Mouse (Mus musculus) common myeloid progenitor, adult 5-6 weeks (primary cell): ENCODE measurements around the gene Itgav. TPM values are rescaled to one million over a fixed set of nuclear protein-coding genes. Genes with fewer than 3 reads are reported as not detected.
"Not testable (repeated sequence)": the region's sequence is repeated elsewhere in the genome, so short reads cannot be mapped to it uniquely, and the experiment has no call there.

ENCODE experiments used
- ATAC-seq: replicated peaks from 2 replicates; pipeline ENCODE4 v1.8.0; 2016; ENCODE audit warnings: low read depth, mild to moderate bottlenecking, moderate TSS enrichment, inconsistent platforms; ENCODE audit not compliant: poor library complexity, severe bottlenecking
- total RNA-seq: library from RNA; stranded (forward); fragments of 200-1000, 187-1606 nt; gene quantifications from 2 replicates; pipeline ENCODE4 v1.2.3, GENCODE M21; 2017

Gene Itgav
- total RNA-seq, 1 experiment from 2014 or later, result 14.4 TPM

- ATAC-seq, result peak; percentile 62; the same call in 1 of the 2 replicates
These were observed 18.5 kb upstream of the Itgav start for GRCm38 (mm10) chr2:83705580-83706158.

DNA sequence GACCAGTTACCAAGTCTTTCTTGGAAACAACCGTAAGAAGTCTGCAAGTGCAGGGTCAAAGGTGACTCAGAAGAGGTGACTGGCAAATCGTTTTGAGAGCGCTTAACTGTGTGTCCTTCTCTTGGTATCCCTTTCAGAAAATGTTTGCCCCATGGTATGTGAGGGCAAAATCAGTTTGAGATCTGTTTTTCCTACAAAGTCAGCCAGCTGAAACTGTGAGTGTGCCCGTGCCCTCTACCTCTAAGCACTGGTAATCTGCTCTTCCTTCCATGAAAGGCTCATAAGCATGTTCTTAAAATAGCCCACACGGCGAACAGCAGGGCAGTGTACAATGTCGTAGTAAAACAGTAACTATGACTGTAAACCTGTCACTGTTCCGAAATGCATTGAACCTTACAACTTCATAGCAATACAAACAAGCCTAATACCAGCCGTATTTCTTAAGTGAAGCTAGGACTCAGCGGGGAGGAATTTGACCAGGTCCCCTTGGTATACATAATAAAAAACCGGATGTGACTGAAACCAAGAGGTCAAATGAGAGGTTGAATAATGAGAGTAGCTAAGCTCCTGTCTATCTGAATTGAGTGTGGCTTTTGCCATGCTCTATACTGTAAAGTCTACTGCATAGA, 14.2 kb upstream of the Itgav start:
- no peak for ATAC-seq

GRCm38 (mm10) chr2:83713281-83713680, 10.9 kb upstream of the Itgav start:
- ATAC-seq, result not testable (repeated sequence)

- ATAC-seq, result no peak
These were observed 10.3 kb upstream of the Itgav start for GRCm38 (mm10) chr2:83713946-83714345.

DNA sequence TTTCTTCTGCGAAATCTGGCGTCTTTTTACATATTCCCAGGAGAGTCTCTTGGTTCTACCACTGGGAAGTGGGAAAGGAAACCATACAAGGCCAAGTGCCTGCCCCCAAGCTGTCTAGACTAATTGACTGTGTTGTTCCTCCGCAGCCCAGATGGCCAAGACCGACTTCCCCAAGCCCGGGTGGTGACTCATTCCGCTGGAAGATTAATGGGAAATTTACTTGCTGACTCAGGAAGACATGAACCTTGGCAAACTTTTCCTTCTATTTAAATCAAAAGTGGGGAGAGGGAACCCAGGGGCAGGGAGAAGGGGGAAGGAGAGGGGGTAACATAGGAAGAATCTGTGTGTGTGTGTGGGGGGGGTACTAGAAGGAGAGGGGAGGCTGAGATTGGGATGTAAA, 9.4 kb upstream of the Itgav start:
- peak; percentile 76 for ATAC-seq

- ATAC-seq, result no peak
These were observed 5.9 kb upstream of the Itgav start for GRCm38 (mm10) chr2:83718341-83718740.

- ATAC-seq, result no peak
These were observed 2.6 kb upstream of the Itgav start for GRCm38 (mm10) chr2:83721635-83722034.

DNA sequence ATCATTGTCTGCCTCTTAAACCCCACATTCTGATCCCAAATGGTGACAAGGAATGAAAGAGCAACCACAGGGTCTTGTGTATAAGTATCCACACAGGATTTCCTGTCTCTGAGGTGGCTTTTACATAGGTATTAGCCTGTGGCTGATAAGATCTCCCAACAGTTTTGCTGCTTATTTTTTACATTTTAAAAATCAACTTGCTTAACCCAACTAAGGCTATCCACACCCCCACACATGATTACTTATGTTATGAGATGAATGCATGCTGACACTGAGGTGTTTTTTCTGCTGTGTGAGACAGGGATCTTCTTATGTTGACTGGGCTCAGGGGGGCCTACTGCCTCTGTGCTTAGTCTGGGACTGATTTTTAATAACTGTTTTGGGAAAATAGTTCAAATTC, 1.3 kb upstream of the Itgav start:
- ATAC-seq, result no peak

GRCm38 (mm10) chr2:83723346-83723745, 851 bp upstream of the Itgav start:
- ATAC-seq, result no peak

DNA sequence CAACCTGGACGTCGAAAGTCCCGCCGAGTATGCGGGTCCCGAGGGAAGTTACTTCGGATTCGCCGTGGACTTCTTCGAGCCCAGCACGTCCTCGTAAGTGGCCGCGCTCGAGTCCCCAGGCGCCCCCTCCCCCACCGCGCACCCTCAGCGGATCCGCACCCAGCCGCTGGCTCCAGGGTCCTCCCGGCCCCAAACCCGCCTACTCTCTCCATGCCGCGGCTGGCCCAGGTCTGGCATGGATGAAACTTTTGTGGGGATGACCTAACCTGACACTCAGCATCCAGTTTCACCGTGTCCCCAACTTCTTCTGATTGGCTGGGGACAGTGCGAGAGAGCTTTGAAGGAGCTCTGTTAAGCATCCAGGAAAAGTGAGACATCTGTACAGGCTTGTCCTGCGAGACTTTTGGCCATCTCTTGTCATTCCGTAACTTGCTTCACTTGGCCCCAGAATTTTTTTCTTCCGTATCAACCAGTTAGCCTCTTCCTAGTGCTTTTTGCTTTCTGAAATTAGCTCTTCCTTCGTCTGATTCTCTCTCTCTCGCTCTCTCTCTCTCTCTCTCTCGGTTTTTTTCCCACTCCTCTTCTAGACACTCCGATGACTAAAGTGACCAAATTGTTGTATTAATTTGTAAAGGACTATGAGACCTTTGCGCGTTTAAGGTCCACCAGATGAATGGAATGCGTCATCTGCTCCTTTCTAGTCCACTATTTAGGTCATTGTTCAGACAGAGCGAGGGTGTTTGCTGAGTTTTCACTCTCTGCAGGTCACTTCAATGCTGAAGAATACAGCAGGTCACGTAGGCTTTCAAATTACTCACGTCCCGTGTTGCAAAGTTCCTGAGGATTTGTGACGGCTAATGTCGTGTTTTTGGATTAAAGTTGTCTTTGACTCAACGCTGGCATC, 882 bp downstream of the Itgav start:
- ATAC-seq, result peak; percentile 26

DNA sequence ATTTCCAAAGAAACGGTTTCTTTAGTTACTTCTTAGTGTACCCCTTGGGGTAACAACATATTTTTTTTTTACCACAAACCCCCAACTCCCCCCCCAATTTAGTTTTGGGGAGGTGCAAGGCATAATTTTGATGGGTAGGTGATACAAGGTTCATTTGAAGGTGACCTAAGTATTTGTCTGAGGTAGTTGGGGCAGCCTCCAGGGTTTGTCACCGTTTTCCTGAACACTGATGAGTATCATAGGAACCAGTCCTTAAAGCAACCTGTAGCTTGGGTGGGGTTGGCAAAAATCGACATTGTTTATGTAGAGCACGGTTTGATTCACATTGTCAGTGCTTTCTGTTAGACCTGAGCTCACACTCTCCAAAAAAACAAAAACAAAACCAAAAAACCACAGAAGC, 1.6 kb downstream of the Itgav start:
- no peak for ATAC-seq

DNA sequence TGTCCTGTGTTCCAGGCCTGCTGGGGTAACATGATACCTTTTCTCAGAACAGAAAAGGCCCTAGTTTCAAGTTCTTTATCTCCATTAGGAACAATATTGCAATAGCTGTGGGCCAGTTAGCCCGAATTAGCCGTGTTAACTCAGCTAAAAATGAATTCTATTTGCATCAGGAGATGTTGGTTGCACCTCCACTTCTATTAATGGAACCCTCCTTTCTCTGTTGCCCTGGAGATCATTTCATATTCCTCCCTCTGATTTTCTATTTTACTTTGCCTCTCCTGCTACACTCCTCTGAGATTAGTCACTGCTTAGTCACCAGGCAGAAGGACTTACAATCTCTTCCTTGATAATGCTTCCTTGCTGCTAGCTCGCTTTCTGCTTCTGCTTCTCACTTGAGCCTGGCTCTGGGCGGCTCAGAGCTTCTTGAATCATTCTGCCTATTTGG, 4.1 kb downstream of the Itgav start:
- 0 out of 2 replicates have a peak, but pooled peaks have one; percentile 20 for ATAC-seq

DNA sequence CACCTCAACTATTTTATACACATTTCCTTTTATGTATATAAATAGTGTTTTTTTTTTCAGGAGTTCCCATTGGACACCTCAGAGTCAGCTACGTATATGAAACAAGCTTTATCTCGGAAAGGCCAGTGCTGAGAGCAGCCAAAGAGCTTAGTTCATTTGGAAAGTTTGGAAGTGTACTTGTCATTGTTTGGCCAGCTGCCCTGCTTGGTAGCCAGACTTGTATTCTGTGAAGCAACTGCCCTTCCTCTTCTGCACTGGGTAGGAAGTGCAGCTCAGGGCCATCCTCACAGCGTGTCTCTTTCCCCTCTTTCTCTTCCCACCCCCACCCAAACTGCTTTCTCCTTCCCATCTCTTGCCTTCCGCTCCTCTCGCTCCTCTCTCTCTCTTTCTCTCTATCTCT, 5.1 kb downstream of the Itgav start:
- ATAC-seq, result no peak

DNA sequence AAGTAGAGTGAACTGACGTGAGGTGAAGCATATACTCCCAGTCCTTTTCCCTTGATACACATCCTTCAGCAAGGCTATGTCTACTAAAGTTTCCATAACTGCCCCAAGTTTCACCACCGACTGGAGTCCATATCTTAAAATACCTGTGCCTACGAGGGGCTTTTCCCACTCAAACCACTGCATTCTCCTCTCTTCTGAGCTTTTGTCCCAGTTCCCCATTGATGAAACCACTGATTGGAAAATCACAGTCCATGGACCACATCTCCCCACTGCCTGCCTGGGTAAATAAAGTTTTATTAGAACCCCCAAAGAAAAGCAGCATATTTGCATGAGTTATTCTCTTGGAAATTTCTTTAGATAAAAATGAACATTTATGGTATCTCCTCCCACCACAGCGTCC, 8.7 kb downstream of the Itgav start:
- no peak for ATAC-seq

DNA sequence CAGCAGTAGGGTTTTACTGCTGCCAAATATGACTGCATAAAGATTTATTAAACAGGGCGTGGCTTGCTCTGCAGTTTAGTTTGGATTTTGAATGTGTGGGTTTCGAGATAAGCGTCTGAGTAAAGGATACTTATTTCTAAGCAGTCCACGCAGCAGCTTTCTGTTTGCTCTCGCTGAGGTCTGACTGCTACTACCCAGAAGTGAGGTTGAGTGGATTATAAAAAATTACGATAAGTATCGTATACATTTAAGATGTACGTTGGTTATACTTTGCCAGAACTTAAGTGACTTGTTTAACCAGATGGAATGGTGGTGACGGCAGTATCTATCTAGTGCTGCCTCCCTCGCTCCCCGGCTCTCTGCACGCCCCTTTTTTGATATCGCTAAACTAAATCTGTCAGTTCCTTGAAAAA, 9.8 kb downstream of the Itgav start:
- ATAC-seq, result peak; percentile 83

GRCm38 (mm10) chr2:83735276-83735675, 11.1 kb downstream of the Itgav start:
- ATAC-seq, result no peak

DNA sequence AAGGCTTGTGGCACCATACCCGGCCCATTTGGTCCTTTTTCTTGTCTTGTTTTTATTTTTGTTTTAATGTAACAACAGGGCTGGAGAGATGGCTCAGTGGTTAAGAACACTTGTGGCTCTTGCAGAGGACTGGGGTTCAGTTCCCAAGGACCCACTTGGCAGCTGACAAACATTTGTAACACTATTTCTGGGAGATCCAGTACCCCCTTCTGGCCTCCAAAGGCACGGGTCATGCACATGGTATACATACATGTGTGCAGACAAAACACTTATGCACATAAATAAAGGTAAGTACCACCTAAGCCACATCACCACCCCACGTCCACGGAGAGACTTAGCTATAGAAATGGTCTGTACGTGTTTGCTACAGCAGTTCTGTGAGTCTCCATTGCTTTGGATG, 12.6 kb downstream of the Itgav start:
- no peak for ATAC-seq

DNA sequence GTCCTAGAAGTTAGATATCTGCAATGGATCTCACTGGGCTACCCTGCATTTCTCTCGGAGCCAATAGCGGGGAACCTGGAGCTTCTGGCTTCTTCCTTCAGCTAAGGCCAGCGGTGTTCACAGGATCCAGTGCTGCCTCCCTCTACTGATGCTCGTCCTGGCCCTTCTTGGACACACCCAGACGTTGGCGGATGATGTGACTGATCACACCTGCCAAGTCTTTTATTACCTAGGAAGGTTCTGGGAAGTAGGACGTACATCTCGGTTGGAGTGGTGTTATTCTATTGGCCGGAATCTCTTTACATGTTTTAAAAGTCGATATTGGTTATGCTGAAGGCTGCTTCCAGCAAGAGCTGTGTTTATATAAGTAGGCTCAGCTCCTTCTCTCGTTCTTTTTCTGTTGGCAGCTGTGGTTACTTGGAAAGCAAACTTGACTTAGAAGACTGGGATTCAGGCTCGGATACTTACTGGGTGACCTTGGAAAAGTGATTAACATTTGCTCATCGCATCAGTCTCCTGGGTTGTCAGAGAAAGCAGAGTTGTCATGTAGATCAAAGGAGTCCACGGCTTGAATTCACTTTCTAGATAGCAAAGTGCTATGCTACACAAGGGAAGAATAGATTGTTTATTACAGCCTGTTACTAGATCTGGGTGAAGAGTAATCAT, 14.5 kb downstream of the Itgav start:
- ATAC-seq, result no peak

GRCm38 (mm10) chr2:83739461-83740124, 15.4 kb downstream of the Itgav start:
- peak; percentile 50 for ATAC-seq

GRCm38 (mm10) chr2:83740601-83741031, 16.4 kb downstream of the Itgav start:
- ATAC-seq, result no peak
